Mouse (Mus musculus) liver, adult (tissue): ENCODE measurements around the gene Zfand3.

Source experiments
- GATA4 ChIP-seq: IDR thresholded peaks from 2 replicates; pipeline ENCODE4 v1.6.1; 2014; ENCODE audit warnings: mild to moderate bottlenecking, low read length; ENCODE audit not compliant: insufficient replicate concordance

The Zfand3 gene

DNA sequence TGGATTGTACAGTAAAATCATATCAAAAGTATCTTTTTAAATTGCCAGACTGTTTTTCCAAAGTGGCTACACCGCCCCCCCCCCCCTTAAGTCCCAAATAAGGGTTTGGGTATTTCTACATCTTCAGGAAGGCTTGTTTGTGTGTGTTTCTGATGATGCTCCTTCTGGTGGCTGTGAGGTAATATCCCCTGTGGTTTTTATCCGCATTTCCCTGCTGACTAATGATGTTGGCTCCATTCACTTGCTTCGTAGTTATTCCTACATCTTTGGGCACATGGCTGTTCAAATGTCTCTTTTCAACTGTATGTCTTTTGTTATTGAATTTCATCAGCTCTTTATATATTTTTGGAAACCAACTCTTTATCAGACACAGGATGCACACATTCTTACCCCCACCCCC is 14.4 kb upstream of the Zfand3 start:
- no peak for TF ChIP-seq GATA4

- TF ChIP-seq GATA4: no peak
These were observed 13.7 kb upstream of the Zfand3 start for GRCm38 (mm10) chr17:29990845-29991244.

DNA sequence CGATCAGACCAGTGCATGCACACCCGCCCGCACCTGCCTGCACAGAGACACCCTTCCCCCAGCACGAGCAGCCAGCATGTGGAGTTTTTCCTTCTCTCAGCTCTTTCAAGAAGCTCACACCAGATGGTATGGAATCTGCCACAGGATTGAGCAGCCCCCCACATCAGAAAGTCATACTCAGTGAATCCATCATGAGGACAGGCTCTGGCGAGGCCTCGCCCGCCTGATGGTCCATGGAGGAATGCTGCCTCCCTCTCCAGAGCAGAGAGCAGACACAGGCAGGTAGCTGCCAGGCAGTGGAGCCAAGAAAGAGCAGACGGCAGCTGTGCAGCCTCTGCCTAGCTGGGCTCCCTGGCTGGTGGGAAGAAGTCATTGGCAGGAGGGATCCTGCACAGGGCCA is 11.0 kb upstream of the Zfand3 start:
- no peak for TF ChIP-seq GATA4

DNA sequence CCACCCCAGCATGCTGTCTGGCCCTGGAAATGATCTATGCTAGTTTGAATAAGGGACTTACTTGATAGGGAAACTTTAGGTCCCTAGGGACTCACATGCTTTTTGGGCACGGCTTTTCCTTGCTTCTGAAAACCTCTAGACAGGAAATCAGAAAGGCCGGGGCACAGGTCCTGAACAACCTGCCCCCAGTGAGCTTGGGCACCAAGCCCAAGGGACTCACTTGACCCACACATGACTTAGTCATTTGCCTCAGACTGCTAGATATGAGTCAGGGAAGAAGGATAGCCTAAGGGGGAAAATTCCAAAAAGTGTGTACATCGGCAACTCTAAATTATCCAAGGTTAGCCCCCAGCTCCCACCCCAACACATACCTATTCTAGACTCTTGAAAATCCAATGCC is 10.5 kb upstream of the Zfand3 start:
- TF ChIP-seq GATA4: no peak

DNA sequence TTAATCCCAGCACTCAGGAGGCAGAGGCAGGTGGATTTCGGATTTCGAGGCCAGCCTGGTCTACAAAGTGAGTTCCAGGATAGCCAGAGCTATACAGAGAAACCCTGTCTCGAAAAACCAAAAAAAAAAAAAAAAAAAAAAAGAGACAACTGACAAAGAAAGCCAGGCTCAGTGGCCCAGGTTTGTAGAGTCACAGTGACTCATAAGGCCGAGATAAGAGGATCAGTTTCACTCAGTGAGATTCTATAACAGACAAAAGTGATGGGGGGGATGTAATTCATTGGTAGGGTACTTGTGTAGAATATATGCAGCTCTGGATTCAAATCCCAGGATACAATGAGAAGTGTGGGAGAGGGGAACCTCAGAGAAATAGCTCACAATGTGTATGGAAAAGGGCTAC is 10.1 kb upstream of the Zfand3 start:
- TF ChIP-seq GATA4: no peak

DNA sequence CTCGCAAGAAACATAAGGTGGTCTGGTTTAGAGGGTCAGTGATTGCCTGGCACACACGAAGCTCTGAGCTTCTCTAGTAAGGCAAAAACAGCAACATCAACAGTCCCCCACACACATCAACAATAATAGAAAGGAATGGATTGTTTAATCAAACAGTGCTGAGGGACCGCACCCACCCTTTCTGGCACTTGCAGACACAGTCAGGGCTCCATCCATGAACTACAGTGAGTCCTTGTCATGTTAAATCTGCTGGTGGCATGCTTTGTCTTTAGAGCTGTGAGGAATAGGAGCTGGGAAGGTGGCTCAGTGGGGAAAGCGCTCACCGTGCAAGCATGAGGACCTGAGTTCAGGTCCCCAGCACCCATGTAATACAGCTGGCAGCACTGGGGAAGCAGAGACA is 8.5 kb upstream of the Zfand3 start:
- TF ChIP-seq GATA4: no peak

DNA sequence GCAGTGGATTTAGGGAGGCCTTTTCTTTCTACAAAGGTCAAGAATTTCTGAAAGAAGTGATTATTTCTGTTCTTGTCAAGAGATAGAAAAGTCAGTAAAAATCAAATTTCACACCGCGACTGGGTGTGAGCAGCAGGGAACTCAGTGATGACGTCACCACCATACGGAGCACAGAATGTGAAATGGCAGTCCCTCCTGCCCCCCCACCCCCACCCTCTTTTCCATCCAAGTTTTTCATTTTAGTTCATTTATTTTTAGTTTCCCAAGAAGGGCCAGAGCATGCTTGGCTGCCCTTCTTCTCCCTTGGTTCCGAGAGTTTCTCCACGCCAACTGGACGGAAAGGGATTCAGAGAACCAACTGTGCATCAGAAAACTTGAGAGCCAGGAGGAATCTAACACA is 6.8 kb upstream of the Zfand3 start:
- no peak for TF ChIP-seq GATA4

- TF ChIP-seq GATA4: no peak
These were observed 5.8 kb upstream of the Zfand3 start for GRCm38 (mm10) chr17:29998566-29999295.

- TF ChIP-seq GATA4: no peak
These were observed 540 bp downstream of the Zfand3 start for GRCm38 (mm10) chr17:30005103-30005443.

DNA sequence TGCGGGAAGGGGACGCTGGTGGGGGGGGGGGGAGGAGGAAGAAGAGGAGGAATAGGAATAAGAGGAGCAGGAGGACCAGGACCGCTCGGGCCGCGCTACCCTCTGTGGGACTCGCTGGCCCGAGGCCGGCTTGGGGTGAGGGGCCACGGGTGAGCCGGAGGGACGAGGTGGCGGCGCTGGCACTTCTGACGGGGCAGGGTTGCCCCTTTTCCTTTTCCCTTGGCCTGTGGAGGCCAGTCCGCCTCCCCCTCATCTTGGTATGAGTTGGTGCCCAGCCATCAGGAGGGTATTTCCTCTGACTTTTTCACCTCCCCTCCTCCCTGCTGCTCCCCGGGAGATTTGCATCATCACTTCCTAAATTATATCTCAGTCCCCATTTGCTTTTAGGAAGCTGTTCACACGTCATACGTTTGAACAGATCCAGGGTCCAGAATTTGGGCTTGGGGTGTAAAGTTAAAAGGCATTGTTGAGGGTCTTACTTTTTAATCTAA is 963 bp downstream of the Zfand3 start:
- TF ChIP-seq GATA4: no peak

DNA sequence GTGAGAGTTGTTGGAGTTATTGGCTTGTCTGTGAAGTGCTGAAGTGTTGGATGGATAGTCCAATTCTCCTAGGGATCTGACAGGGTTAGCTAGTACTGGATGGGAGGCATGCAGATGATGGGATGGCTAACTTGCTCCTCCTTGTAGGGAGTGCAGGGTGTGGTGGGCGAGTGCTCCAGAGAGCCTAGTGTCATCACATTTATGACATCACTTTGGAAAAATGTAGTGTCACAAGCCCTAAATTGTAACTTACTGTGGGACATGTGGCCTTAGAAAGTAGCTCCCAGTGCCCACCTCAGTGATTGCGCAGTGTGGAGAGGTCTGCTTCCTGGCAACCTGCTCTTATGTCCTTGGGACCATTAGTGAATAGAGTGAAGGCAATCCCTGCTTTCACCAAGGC is 2.3 kb downstream of the Zfand3 start:
- TF ChIP-seq GATA4: no peak

DNA sequence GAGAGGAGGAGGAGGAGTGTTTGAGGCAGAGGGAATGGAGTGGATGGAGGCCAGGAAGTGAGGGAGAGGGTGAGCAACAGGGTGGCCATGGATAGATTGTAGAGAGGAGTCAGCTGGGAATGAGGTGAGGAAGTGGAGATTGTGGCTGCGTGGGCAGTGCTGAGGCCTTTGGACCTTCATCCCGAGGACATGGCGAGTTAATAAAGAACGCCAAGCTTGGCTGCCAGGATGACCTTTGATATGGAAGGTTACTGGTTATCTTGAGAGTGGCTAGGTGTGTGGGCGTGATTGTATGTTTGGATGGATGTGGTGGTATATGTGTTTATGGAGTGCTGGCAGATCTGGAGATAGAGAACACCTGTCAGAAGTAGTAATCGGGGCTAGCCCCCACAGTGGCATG is 3.4 kb downstream of the Zfand3 start:
- TF ChIP-seq GATA4: peak; percentile 34; the same call in 1 of the 2 replicates

DNA sequence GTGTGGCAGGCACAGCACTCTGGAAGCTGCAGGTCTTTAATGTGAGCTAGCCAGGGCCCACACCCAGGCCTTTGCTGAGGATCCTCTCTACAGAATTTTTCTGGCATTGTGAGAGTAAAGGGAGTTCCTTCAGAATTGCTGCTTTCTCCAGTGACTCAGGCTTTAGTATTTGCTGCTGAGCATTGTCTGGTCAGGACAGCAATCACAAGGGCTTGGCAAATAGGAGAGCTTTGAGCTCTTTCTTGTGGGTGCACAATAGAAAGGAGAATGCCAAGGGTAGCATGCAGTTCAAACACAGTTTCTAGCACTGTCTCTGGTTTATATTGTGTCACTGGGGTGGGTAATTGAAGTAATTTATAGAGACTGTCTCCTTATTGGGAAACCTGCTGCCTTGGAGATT is 3.9 kb downstream of the Zfand3 start:
- TF ChIP-seq GATA4: no peak

DNA sequence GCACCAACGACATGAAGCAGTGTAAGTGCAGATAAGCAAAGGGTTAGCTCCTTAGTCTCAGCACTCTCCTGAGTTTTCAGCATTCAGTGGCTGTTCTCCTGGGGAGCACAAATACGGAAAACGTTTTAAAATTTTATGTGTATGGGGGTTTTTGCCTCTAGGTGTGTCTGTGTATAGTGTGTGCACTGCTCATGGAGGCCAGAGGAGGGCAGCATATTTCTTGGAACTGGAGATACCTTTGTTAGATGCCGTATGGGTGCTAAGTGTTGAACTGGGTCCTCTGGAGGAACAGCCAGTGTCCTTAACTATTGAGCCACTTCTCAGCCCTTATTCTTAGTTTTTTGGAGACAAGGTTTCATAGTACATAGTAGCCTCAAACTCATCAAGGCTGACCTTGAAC is 10.1 kb downstream of the Zfand3 start:
- TF ChIP-seq GATA4: no peak

DNA sequence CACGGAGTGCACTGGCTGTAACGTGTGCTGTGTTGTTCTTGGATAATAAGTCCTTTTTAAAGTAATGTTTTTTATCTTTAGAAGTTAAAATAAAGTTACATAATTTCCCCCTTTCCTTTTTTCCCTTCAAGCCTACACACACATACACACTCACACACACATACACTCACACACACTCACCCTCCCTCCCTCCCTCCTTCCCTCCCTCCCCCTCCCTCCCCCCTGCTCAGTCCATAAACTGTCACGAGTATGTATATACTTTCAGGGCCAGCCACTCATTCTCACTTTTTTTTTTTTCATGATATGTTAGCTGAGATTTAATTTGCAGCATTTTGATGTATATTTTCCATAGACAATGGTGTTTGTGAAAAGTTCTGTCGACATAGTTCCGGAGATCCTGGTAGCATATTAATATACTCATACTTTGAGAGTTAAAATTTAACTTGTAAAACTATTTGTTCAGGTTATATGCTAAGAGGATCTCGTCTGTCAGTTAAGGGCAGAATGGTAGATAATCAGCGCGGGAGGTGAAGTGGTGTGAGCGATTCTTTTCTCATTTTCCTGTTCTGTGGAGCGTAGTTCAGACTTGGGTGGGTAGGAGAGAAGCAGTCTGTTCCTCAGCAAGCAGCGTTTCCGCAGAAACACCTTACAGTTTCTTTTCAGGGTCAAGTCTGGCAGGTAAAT is 14.5 kb downstream of the Zfand3 start:
- TF ChIP-seq GATA4: no peak

DNA sequence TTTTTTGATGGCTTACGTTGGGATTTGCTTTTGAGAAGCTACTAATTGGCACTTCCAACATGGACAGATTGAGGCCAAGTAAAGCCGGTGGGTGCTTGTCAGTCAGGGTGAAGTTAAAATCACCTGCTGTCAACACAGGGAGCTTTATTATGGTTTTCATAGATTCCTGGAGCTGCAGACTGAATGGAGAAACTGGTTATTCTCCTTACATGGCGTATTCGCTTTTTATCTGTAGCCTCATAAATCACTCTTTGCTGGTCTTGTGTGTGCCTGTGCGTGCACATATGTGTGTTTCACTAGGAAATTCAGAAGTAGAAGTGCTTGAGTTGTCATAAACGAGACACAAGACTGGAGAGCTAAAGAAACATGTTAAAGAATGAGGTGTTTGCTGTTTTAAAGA is 15.4 kb downstream of the Zfand3 start:
- no peak for TF ChIP-seq GATA4

DNA sequence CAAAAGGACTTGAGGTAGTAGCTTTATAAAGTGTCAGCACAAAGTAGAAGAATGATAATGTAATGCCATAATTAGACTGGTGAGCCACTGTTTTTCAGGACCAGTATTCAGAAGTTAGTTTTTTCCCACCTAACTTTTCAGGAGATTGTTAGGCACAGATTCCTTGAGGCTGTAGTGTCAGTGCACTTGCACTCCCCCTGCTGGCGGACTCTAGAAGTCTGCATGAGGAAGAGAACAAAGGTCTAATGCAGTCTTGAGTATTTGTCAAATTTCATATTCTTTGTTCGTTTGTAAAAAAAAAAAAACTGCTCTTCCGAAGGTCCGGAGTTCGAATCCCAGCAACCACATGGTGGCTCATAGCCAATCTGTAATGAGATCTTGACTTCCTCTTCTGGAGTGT is 20.1 kb downstream of the Zfand3 start:
- TF ChIP-seq GATA4: no peak
